Mouse (Mus musculus): ENCODE measurements around the gene Lmntd1. TPM values are rescaled to one million over a fixed set of nuclear protein-coding genes. Genes with fewer than 3 reads are reported as not detected.
A peak's percentile ranks its signal among the peaks of the same experiment; 100 is the strongest.

Lmntd1 gene
- polyA plus RNA-seq, 1 experiment from 2014 or later = 1.2 TPM

DNA sequence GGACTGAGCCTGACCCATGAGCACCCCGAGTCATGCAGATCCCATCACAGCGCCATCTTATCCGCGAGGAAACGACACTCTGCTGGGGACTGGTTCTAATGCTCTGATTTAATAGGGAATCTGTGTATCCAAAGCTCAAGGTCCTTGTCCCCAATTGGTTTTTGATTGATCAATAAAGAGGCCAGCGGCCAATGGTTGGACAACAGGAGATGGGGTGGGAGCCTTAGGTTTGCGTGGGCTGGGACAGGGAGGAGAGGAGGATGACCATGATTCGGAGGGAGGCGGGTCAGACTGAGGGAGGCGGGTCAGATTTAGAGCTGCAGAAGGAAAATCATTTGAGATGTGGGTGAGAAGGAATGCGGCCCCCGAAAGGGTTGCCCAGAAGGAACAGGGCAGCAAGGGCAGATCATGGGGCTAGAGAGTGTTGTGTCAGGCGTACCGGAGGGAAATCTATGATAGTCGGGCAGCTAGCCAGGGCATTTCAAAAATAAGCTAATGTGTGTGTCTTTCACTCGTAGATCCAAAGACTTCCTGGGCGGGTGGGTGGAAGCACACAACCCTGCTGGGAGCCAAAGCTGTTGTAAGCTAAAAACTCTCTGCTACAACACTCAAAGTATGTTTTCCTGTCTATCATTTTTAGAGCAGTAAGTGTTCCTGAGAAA, 131.3 kb downstream of the Lmntd1 start:
- H3K4me1 ChIP-seq = peaks cover 34% of the 10 kb centered on the region
- H3K4me3 ChIP-seq (replicated peaks) = no peak overlapping the region
- no peak overlapping the region for H3K4me2 ChIP-seq (replicated peaks)
- no peak for ATAC-seq (ENCODE audit: insufficient number of reproducible peaks, low FRiP score, low TSS enrichment, low read depth)
- no peaks in the 10 kb centered on the region for H3K36me3 ChIP-seq
- no peak overlapping the region for H3K9ac ChIP-seq
- H3K9me3 ChIP-seq (replicated peaks) = no peaks in the 10 kb centered on the region
- WGBS = 75% methylated on average over 17 of the region's 17 CpGs
- peak overlapping the region; percentile 56 for H3K27ac ChIP-seq (replicated peaks)
- H3K27me3 ChIP-seq = no peaks in the 10 kb centered on the region

DNA sequence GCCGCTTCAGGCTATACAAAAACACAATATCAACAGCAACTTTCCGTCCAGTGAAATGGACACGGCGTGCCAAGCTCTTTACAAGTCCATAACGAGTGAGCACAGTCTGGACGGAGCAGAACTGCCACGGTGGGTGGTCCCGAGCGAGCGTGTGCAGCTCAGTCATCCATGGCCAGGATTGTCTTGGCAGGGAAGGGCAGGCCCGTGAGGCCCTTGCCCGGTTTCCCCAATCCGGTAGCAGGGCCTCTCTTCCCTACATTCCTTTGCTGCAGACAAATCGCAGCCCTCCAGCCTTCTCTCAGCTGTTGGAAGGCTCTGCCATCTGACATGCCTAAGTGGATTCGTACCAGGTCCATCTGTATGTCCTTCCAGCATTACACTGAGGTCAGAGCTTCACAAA, 132.2 kb downstream of the Lmntd1 start:
- Histone ChIP-seq H3K4me3 (replicated peaks) (no peak overlapping the region), H3K27ac (replicated peaks) (no peak overlapping the region; the same call in 1 of the 2 replicates), H3K9ac (no peak overlapping the region), H3K4me1 (peaks cover 26% of the 10 kb centered on the region), H3K36me3 (no peaks in the 10 kb centered on the region), H3K27me3 (no peaks in the 10 kb centered on the region), H3K4me2 (replicated peaks) (no peak overlapping the region), H3K9me3 (replicated peaks) (no peaks in the 10 kb centered on the region)
- peak; percentile 69 for ATAC-seq (ENCODE audit: insufficient number of reproducible peaks, low FRiP score, low TSS enrichment, low read depth)
- 21% methylated on average over 15 of the region's 15 CpGs for whole genome bisulfite sequencing

DNA sequence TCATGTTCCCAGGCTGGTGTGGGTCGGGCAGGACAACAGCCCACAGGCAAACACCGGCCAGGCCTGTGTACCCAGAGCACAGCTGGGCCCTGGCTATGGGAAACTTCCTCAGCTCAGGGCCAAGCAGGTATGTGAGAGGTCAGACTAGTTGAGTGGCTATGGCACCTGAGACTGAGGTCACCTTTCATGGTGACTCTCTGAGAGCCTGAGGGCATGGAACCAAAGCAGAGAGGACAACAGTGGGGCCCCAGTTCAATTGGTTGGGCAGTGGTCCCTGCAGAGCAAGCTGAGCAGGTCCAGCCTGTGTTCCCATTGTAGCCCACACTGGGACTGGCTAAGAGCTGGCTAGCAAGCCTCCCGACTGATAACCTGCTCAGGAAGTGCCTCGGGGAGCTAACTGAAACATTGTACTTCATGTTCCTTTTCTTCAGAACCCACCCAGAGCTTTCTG, 135.3 kb downstream of the Lmntd1 start:
- Histone ChIP-seq H3K4me2 (replicated peaks) (no peak overlapping the region), H3K9ac (no peak overlapping the region), H3K9me3 (replicated peaks) (no peaks in the 10 kb centered on the region), H3K27ac (replicated peaks) (no peak overlapping the region), H3K36me3 (no peaks in the 10 kb centered on the region), H3K4me3 (replicated peaks) (no peak overlapping the region), H3K4me1 (peaks cover 15% of the 10 kb centered on the region), H3K27me3 (no peaks in the 10 kb centered on the region)
- no peak for ATAC-seq (ENCODE audit: insufficient number of reproducible peaks, low FRiP score, low TSS enrichment, low read depth)
- 43% methylated on average over 4 of the region's 4 CpGs for WGBS

DNA sequence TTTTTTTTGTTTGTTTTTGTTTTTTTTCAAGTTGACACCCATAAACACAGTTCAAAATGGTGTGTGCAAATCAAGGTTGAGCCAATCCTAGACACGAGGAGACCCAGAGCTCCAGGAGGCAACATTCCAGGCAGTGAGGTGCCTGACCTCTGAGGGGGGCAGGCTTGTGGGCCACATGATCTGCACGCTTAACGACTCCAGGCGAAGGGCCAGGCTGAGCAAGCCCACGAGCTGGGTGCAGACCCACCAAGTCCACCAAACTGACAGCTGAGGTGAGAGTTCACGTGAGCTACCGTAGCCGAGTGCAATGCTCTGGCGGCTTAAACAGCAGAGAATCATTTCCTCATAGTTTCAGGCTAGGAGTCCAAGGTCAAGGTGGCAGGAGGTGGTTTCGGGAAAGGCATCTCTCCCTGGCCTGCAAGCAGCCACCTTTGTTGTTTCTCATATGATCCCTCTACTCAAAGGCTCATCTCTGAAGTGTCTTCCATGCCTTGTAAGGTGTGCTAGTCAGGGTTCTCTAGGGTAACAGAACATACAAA, 136.7 kb downstream of the Lmntd1 start:
- no peak for ATAC-seq (ENCODE audit: insufficient number of reproducible peaks, low FRiP score, low TSS enrichment, low read depth)
- WGBS = 63% methylated on average over 10 of the region's 10 CpGs
- Histone ChIP-seq H3K4me2 (replicated peaks) (no peak overlapping the region), H3K4me1 (peaks cover 9% of the 10 kb centered on the region), H3K4me3 (replicated peaks) (no peak overlapping the region), H3K27ac (replicated peaks) (no peak overlapping the region), H3K27me3 (no peaks in the 10 kb centered on the region), H3K36me3 (no peaks in the 10 kb centered on the region), H3K9ac (no peak overlapping the region), H3K9me3 (replicated peaks) (no peaks in the 10 kb centered on the region)

DNA sequence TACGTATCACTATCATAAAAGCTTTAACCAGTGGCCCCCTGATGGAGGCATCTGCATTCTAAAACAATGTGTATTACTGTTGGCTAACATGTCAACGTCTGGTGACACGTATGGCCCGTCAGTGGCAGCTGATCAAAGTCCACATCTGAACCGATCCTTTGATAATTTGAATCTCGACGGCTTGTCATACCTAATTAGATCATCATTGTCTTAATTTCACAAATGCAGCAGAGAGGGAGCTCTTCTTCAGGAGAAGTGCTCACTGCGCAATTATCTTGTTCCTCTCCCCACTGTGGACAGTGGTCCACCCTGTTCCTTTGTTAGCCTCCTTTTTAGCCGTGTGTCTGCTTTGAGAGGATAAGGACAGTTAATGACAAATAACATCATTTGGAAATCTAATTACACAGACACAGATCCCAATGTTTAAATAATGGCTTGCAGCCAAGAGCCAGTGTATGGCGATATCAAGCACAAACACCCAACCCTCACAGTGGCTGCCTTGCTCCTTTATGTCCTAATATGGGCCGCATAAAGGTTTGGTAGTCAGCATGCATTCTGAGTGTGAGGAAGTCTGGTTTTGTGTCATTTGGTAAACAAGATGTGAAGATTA, 142.4 kb downstream of the Lmntd1 start:
- Histone ChIP-seq H3K27me3 (no peaks in the 10 kb centered on the region), H3K4me2 (replicated peaks) (no peak overlapping the region), H3K27ac (replicated peaks) (no peak overlapping the region), H3K9me3 (replicated peaks) (no peaks in the 10 kb centered on the region), H3K4me3 (replicated peaks) (no peak overlapping the region), H3K36me3 (no peaks in the 10 kb centered on the region), H3K9ac (no peak overlapping the region), H3K4me1 (no peaks in the 10 kb centered on the region)
- no peak for ATAC-seq (ENCODE audit: insufficient number of reproducible peaks, low FRiP score, low TSS enrichment, low read depth)
- WGBS = 69% methylated on average over 11 of the region's 11 CpGs

DNA sequence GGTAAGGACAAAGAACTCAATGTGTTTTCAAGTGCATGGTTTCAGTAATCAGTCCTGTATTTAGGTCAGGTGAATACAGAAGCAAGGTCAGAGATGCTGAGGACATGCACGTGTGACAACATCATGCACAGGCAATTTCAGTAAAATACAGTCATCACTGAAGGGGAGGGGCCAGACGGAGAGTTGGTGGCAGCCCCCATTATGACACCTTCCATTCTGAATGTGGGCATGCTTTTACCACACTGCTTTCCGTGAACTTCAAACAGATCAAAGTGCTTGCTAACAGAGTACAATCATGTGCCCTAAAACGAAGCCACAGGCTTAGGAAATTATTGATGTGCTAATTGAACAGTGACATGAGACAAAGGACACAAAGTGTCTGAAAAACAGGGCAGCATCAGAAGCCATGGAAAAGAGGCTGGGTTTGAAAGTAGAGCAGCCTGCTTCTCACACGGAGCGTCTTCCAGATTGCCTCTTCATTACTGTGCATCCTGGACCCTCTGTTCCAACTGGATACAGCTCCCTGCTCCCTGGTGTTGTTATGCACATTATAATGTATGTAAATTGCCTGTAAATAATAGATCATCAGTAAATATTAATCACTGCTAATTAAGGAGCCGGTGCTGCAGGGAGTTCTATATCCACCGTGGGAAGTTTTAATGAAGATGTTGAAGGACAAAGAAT, 144.7 kb downstream of the Lmntd1 start:
- WGBS = 67% methylated on average over 8 of the region's 8 CpGs
- Histone ChIP-seq H3K27ac (replicated peaks) (no peak overlapping the region), H3K36me3 (no peaks in the 10 kb centered on the region)

DNA sequence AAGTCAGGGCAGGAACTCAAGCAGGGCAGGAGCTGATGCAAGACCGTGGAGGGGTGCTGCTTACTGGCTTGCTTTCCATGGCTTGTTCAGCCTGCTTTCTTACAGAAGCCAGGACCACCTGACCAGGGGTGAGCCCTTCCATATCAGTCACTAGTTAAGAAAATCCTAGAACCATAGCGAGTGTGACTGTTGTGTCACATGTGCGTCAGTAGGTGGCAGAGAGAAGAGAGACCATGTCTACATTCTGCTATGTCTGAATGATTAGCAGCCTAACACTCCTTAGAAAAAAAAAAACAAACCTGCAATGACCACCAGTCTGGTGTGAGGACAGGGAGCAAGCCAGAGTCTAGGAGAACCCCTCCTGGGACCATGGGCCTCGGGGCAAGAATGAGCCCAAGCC, 150.1 kb downstream of the Lmntd1 start:
- Histone ChIP-seq H3K4me2 (replicated peaks) (no peak overlapping the region), H3K36me3 (no peaks in the 10 kb centered on the region), H3K27me3 (no peaks in the 10 kb centered on the region), H3K4me3 (replicated peaks) (no peak overlapping the region), H3K9ac (no peak overlapping the region), H3K4me1 (no peaks in the 10 kb centered on the region), H3K9me3 (replicated peaks) (no peaks in the 10 kb centered on the region), H3K27ac (replicated peaks) (no peak overlapping the region)
- 91% methylated on average over 4 of the region's 4 CpGs for WGBS
- ATAC-seq (ENCODE audit: insufficient number of reproducible peaks, low FRiP score, low TSS enrichment, low read depth) = no peak

More for the DNA sequence above, 144.7 kb downstream of the Lmntd1 start:
- Histone ChIP-seq H3K4me3 (replicated peaks) (no peak overlapping the region), H3K4me1 (no peaks in the 10 kb centered on the region), H3K27me3 (no peaks in the 10 kb centered on the region), H3K9me3 (replicated peaks) (no peaks in the 10 kb centered on the region), H3K9ac (no peak overlapping the region), H3K4me2 (replicated peaks) (no peak overlapping the region)
- no peak for ATAC-seq (ENCODE audit: insufficient number of reproducible peaks, low FRiP score, low TSS enrichment, low read depth)

DNA sequence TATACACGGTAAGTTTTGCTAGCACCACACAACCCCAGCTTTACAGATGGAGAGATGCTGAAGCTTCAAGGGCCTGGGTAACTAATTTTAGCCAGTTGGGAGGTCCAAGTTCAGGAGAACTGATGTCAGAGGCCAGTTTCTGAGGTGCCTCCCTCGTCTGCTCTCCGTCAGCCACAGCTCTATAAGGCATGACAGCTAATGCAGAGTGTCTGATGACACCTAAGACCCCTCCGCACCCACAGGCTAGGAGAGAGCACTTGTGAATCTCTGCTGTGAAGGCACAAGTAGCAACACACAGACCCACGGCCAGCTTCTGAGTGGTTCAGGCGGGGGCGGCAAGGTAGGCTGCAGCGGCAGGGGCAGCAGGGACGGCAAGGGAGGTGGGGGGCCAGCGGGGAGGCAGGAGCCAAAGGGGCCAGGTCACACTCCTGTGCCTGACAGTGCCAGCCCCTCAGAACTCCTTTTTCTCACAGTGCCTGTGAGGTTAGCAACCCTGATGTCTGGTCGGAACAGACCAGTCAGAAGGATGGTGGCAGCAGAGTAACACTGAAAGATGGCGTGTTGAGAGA, 151.4 kb downstream of the Lmntd1 start:
- Histone ChIP-seq H3K4me3 (replicated peaks) (no peak overlapping the region), H3K36me3 (no peaks in the 10 kb centered on the region), H3K27ac (replicated peaks) (no peak overlapping the region), H3K4me2 (replicated peaks) (no peak overlapping the region), H3K9me3 (replicated peaks) (no peaks in the 10 kb centered on the region), H3K9ac (no peak overlapping the region), H3K27me3 (no peaks in the 10 kb centered on the region), H3K4me1 (no peaks in the 10 kb centered on the region)
- ATAC-seq (ENCODE audit: insufficient number of reproducible peaks, low FRiP score, low TSS enrichment, low read depth) = no peak
- WGBS = 77% methylated on average over 12 of the region's 12 CpGs

DNA sequence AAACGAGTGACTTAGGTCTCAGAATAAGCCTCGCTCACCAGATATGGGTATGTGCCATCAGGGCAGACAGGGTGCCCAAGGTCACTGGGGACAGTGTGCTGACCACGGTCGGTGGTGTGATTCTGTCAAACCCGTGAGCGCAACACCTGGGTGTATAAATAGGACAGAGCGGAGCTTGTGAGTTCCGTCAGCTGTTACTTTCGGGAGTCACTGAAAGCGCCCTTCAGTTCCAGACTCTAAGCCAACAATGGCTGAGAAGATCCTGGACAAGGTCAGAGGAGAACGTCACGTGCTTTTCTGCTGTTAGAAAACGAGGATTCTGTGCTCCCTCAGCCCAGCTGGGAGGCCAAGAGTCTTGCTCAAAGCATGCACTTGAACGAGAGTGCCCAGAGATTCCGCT, 157.1 kb downstream of the Lmntd1 start:
- no peak overlapping the region for H3K4me2 ChIP-seq (replicated peaks)
- WGBS = 79% methylated on average over 15 of the region's 15 CpGs
- H3K27ac ChIP-seq (replicated peaks) = no peak overlapping the region
- H3K9me3 ChIP-seq (replicated peaks) = no peaks in the 10 kb centered on the region
- no peaks in the 10 kb centered on the region for H3K36me3 ChIP-seq
- no peak overlapping the region for H3K4me3 ChIP-seq (replicated peaks)
- no peaks in the 10 kb centered on the region; the same call in 1 of the 2 replicates for H3K27me3 ChIP-seq
- H3K9ac ChIP-seq = no peak overlapping the region
- no peak for ATAC-seq (ENCODE audit: insufficient number of reproducible peaks, low FRiP score, low TSS enrichment, low read depth)
- no peaks in the 10 kb centered on the region for H3K4me1 ChIP-seq

DNA sequence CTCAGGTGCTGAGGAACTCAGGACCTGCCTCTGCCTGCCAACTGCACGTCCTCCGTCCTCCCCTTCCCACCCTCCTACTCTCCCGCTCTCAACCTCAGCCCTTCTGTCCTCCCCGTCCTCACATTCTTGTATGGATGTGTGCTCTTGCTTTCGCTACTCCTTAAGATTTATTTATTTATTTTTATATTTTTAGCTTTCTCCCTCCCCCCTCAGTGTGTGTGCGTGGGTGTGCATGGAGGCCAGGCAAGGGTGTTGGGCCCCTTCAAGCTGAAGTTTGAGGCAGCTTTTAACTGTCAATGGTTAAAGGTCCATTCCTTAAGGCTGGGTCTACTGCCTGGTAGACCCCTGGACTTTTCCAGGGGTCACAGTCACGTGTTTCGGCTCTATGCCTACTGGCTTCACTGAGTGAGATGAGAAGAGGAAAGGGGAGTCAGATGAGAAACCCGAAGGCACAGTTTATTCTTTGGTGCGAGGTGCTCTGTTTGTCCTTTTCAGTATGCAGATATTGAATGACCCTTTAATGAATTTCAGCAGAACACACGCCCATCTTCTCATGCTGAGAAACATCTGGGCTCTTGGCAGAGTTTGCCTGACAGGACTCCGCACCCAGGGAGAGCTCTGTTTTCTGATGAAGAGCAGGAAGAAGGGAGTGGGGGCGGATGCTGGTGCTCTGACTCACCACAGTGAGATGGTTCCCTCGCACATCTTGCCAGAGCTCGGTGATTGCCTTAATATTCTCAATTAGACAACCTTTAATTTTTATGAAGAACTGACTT, 163.3 kb downstream of the Lmntd1 start:
- 0 out of 2 replicates have a peak, but pooled peaks have one; percentile 12 for ATAC-seq (ENCODE audit: insufficient number of reproducible peaks, low FRiP score, low TSS enrichment, low read depth)
- H3K4me3 ChIP-seq (replicated peaks) = no peak overlapping the region
- H3K27ac ChIP-seq (replicated peaks) = peak overlapping the region; percentile 65
- no peaks in the 10 kb centered on the region for H3K9me3 ChIP-seq (replicated peaks)
- no peak overlapping the region for H3K9ac ChIP-seq
- 40% methylated on average over 15 of the region's 15 CpGs for WGBS
- H3K36me3 ChIP-seq = no peaks in the 10 kb centered on the region
- no peaks in the 10 kb centered on the region; the same call in 1 of the 2 replicates for H3K27me3 ChIP-seq
- H3K4me2 ChIP-seq (replicated peaks) = 0 out of 2 replicates have a peak overlapping the region, but pooled peaks have one; percentile 10
- H3K4me1 ChIP-seq = peaks cover 39% of the 10 kb centered on the region

Measured in embryonic facial prominence, embryonic 15.5 days (tissue).